Mouse (Mus musculus) bone marrow, adult 2 months (tissue): ENCODE results near the gene Cfap161.

ENCODE experiments used
- CTCF ChIP-seq: fragments of 200-500 bp; IDR thresholded peaks from 2 replicates; pipeline ENCODE4 v1.5.1; 2011; ENCODE audit warnings: low read length, control low read depth; ENCODE audit not compliant: control insufficient read depth, insufficient read depth
- POLR2A ChIP-seq: fragments of 200-500 bp; IDR thresholded peaks from 2 replicates; pipeline ENCODE4 v1.6.1; 2011; ENCODE audit warnings: low read depth, mild to moderate bottlenecking, control low read depth, low read length, borderline replicate concordance; ENCODE audit not compliant: control insufficient read depth

DNA sequence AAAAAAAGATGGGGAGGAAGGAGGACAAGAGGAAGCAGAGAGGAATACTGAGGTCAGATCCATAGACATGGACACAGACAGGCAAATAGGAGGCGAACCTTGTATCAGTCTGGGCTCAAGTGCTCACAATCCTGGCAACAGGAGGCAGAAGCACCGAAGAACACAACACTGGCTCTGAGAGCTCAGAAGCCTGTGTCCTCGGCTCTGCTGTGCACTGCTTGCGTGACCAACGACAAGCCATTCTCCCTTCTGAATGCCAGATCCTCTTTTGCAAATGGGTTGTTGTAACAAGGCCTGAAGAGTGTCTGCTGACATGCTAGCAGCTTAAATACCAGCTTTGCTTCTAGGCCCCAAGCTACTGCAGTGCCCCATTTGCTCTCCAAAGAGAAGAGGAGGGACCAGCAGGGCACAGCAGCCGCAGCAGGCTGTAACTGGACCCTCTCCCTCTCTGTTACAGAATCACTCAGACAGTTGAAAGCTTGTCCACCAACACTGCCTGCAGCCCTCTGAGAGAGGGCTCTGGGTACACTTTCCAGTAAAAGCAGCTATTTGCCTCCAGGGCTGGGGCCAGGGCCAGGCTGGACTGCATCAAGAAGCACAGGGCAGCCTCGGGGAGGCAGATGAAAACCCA lies 54.9 kb downstream of the Cfap161 start:
- TF ChIP-seq CTCF: no peak
- TF ChIP-seq POLR2A: no peak
